Mouse (Mus musculus) heart, postnatal 0 days (tissue): ENCODE measurements around the gene Phactr2.

Experiments
- CTCF ChIP-seq: IDR thresholded peaks from 2 replicates; pipeline ENCODE4 v1.5.1; 2016; ENCODE audit warnings: antibody characterized with exemption, control low read depth, low read depth
- EP300 ChIP-seq: IDR thresholded peaks from 2 replicates; pipeline ENCODE4 v1.6.1; 2016; ENCODE audit warnings: antibody characterized with exemption, low read depth

- TF ChIP-seq CTCF (no peak), EP300 (no peak)
These were observed 272.4 kb downstream of the Phactr2 start for GRCm38 (mm10) chr10:13201741-13202293.
